Mouse (Mus musculus) forebrain, embryonic 11.5 days (tissue): ENCODE measurements around the gene Klk1b8. TPM values are rescaled to one million over a fixed set of nuclear protein-coding genes. Genes with fewer than 3 reads are reported as not detected.
"Not testable (repeated sequence)": the region's sequence is repeated elsewhere in the genome, so short reads cannot be mapped to it uniquely, and the experiment has no call there.

Experiments
- ATAC-seq: fragments of 200-750 bp; cut with Nextera tagmentation; replicated peaks from 2 replicates; pipeline ENCODE4 v1.8.0; 2017; ENCODE audit warnings: moderate TSS enrichment; ENCODE audit not compliant: low FRiP score
- DNase-seq: peaks from one replicate; pipeline ENCODE4 v3.0.0-alpha.2; 2017; ENCODE audit warnings: low spot score
- H3K27ac ChIP-seq: fragments of 300-500 bp; sonication (generic); 2 replicates; pipeline ENCODE4 v1.5.1; 2014; ENCODE audit warnings: low read depth, low read length
- H3K27me3 ChIP-seq: fragments of 300-500 bp; sonication (generic); 2 replicates; pipeline ENCODE4 v1.6.1; 2014; ENCODE audit warnings: mild to moderate bottlenecking, low read length, mixed read lengths; ENCODE audit not compliant: control insufficient read depth, insufficient read depth
- H3K36me3 ChIP-seq: fragments of 300-500 bp; sonication (generic); 2 replicates; pipeline ENCODE4 v1.6.1; 2014; ENCODE audit warnings: mild to moderate bottlenecking, low read length, moderate library complexity, mixed read lengths; ENCODE audit not compliant: control insufficient read depth, insufficient read depth
- H3K4me1 ChIP-seq: fragments of 300-500 bp; sonication (generic); replicated peaks from 2 replicates; pipeline ENCODE4 v1.6.1; 2014; ENCODE audit warnings: low read length, mixed read lengths; ENCODE audit not compliant: control insufficient read depth, insufficient read depth
- H3K4me2 ChIP-seq: fragments of 300-500 bp; sonication (generic); 2 replicates; pipeline ENCODE4 v1.6.1; 2014; ENCODE audit warnings: low read depth, mild to moderate bottlenecking, low read length, moderate library complexity, mixed read lengths; ENCODE audit not compliant: severe bottlenecking
- H3K4me3 ChIP-seq: fragments of 300-500 bp; sonication (generic); 2 replicates; pipeline ENCODE4 v1.5.1; 2014; ENCODE audit warnings: low read depth, low read length
- H3K9ac ChIP-seq: fragments of 300-500 bp; sonication (generic); 2 replicates; pipeline ENCODE4 v1.6.1; 2014; ENCODE audit warnings: low read length
- H3K9me3 ChIP-seq: fragments of 300-500 bp; sonication (generic); 2 replicates; pipeline ENCODE4 v1.6.1; 2016; ENCODE audit warnings: low read length, mixed read lengths; ENCODE audit not compliant: control insufficient read depth
- WGBS: fragments of 180-500 bp; shearing (Covaris S2); extraction: QIAGEN DNeasy Blood & Tissue Kit; methylation state at CpG from one replicate; pipeline ENCODE4 v1.1.7; 2014; 5-methylcytosine and 5-hydroxymethylcytosine counted together
- polyA plus RNA-seq: library from polyadenylated mRNA; unstranded; fragments of >200 nt; fragmentation: Nextera tagmentation; extraction: Ambion mirVana; gene quantifications from 2 replicates; pipeline ENCODE4 v1.2.1, GENCODE M21; 2014

Klk1b8 gene
- polyA plus RNA-seq, 1 experiment from 2014 or later: not detected

GRCm38 (mm10) chr7:43967058-43967457, 16.6 kb downstream of the Klk1b8 start:
- Histone ChIP-seq H3K4me3 (no peak overlapping the region), H3K9me3 (no peaks in the 10 kb centered on the region), H3K36me3 (no peaks in the 10 kb centered on the region), H3K4me1 (no peaks in the 10 kb centered on the region), H3K4me2 (no peak overlapping the region), H3K9ac (no peak overlapping the region), H3K27me3 (no peaks in the 10 kb centered on the region), H3K27ac (no peak overlapping the region)
- DNase-seq (no peak), ATAC-seq (no peak)
- WGBS: 81% methylated on average over 3 of the region's 3 CpGs

GRCm38 (mm10) chr7:43967612-43968011, 17.1 kb downstream of the Klk1b8 start:
- no peak overlapping the region for H3K4me2 ChIP-seq
- H3K4me3 ChIP-seq: no peak overlapping the region
- WGBS: 98% methylated on average over 2 of the region's 2 CpGs
- H3K27me3 ChIP-seq: no peaks in the 10 kb centered on the region
- no peak for DNase-seq
- no peak overlapping the region for H3K27ac ChIP-seq
- H3K36me3 ChIP-seq: no peaks in the 10 kb centered on the region
- ATAC-seq: no peak
- no peaks in the 10 kb centered on the region for H3K4me1 ChIP-seq
- H3K9me3 ChIP-seq: no peaks in the 10 kb centered on the region
- no peak overlapping the region for H3K9ac ChIP-seq

GRCm38 (mm10) chr7:43975761-43976160, 25.3 kb downstream of the Klk1b8 start, which contains the start of gene Klk1b9:
Klk1b9 (plus strand) TSS chr7:43976061.
- not testable (repeated sequence) for H3K27me3 ChIP-seq, DNase-seq, ATAC-seq, H3K9me3 ChIP-seq, H3K4me1 ChIP-seq, H3K27ac ChIP-seq, H3K9ac ChIP-seq, H3K36me3 ChIP-seq, H3K4me2 ChIP-seq, H3K4me3 ChIP-seq
- WGBS: 85% methylated on average over 1 of the region's 1 CpGs

GRCm38 (mm10) chr7:43985657-43986056, 35.2 kb downstream of the Klk1b8 start:
- Histone ChIP-seq H3K4me2 (no peak overlapping the region), H3K27ac (no peak overlapping the region), H3K4me1 (no peaks in the 10 kb centered on the region), H3K9me3 (no peaks in the 10 kb centered on the region), H3K4me3 (no peak overlapping the region), H3K36me3 (no peaks in the 10 kb centered on the region), H3K9ac (no peak overlapping the region), H3K27me3 (no peaks in the 10 kb centered on the region)
- no peak for ATAC-seq
- DNase-seq: no peak

- not testable (repeated sequence) for H3K27me3 ChIP-seq, H3K4me3 ChIP-seq, H3K27ac ChIP-seq, H3K9ac ChIP-seq, DNase-seq, H3K4me1 ChIP-seq, H3K36me3 ChIP-seq, H3K9me3 ChIP-seq, H3K4me2 ChIP-seq, ATAC-seq
- 91% methylated on average over 1 of the region's 1 CpGs for WGBS
Measured at GRCm38 (mm10) chr7:43994821-43995220, 44.4 kb downstream of the Klk1b8 start.

GRCm38 (mm10) chr7:43995577-43995976, 45.1 kb downstream of the Klk1b8 start, which contains the start of gene Klk1b11:
Klk1b11 (plus strand) TSS chr7:43995877.
- 85% methylated on average over 4 of the region's 4 CpGs for WGBS
- DNase-seq, H3K9me3 ChIP-seq, H3K36me3 ChIP-seq, H3K4me2 ChIP-seq, H3K9ac ChIP-seq, H3K4me3 ChIP-seq, H3K27me3 ChIP-seq, H3K4me1 ChIP-seq, H3K27ac ChIP-seq, ATAC-seq: not testable (repeated sequence)

Other genes starting within 250 kb of the Klk1b8 start
- gene Klk13, start 238.1 kb upstream of the Klk1b8 start, polyA plus RNA-seq: 0.40 TPM in 1 of 2 replicates, not detected in the other
- gene Klk12, start 181.8 kb upstream of the Klk1b8 start, polyA plus RNA-seq: not detected in 2 replicates
- not detected in 2 replicates for gene Klk11, start 176.1 kb upstream of the Klk1b8 start, polyA plus RNA-seq
- 0.17 and 0.20 TPM in 2 replicates for gene Klk10, start 169.6 kb upstream of the Klk1b8 start, polyA plus RNA-seq
- gene Klk9, start 158.8 kb upstream of the Klk1b8 start, polyA plus RNA-seq: not detected in 2 replicates
- 9.1 and 12.1 TPM in 2 replicates for gene Klk8, start 153.1 kb upstream of the Klk1b8 start, polyA plus RNA-seq
- not detected in 2 replicates for gene Klk7, start 139.4 kb upstream of the Klk1b8 start, polyA plus RNA-seq
- gene Klk6, start 126.2 kb upstream of the Klk1b8 start, polyA plus RNA-seq: not detected in 2 replicates
- 0.31 and 0.51 TPM in 2 replicates for gene Klk5, start 108.7 kb upstream of the Klk1b8 start, polyA plus RNA-seq
- not detected in 2 replicates for gene Klk4, start 69.5 kb upstream of the Klk1b8 start, polyA plus RNA-seq
- gene Klk15, start 16.9 kb upstream of the Klk1b8 start, polyA plus RNA-seq: not detected in 2 replicates
- not detected in 2 replicates for gene Klk1b1, start 16.1 kb downstream of the Klk1b8 start, polyA plus RNA-seq
- not detected in 2 replicates for gene Klk1b9, start 25.4 kb downstream of the Klk1b8 start, polyA plus RNA-seq
- not detected in 2 replicates for gene Klk1b11, start 45.2 kb downstream of the Klk1b8 start, polyA plus RNA-seq
- not detected in 2 replicates for gene Klk1b26, start 61.5 kb downstream of the Klk1b8 start, polyA plus RNA-seq
- gene Klk1b27, start 101.6 kb downstream of the Klk1b8 start, polyA plus RNA-seq: not detected in 2 replicates
- not detected in 2 replicates for gene Klk1b21, start 151.7 kb downstream of the Klk1b8 start, polyA plus RNA-seq
- not detected in 2 replicates for gene Klk1b22, start 162.0 kb downstream of the Klk1b8 start, polyA plus RNA-seq
- gene Klk1b16, start 186.1 kb downstream of the Klk1b8 start, polyA plus RNA-seq: not detected in 2 replicates
- not detected in 2 replicates for gene Klk1b24, start 237.6 kb downstream of the Klk1b8 start, polyA plus RNA-seq
- not detected in 2 replicates for gene Klk1b3, start 247.5 kb downstream of the Klk1b8 start, polyA plus RNA-seq